Mouse (Mus musculus): ENCODE measurements around the gene Plpp3. TPM values are rescaled to one million over a fixed set of nuclear protein-coding genes. Genes with fewer than 3 reads are reported as not detected.

Plpp3 gene
- polyA plus RNA-seq, 1 experiment from 2014 or later, result 66.4 TPM

Other genes starting within 250 kb of the Plpp3 start
- gene Fyb2, start 243.9 kb upstream of the Plpp3 start, polyA plus RNA-seq (2016; fragmentation: Nextera tagmentation; extraction: Ambion mirVana), result 0.26 and 0.27 TPM in 2 replicates
- 6.2 TPM in 2 replicates for gene Prkaa2, start 47.5 kb upstream of the Plpp3 start, polyA plus RNA-seq (2016; fragmentation: Nextera tagmentation; extraction: Ambion mirVana)

Measured in midbrain, embryonic 12.5 days (tissue).